Mouse (Mus musculus) C2C12 (cell line): ENCODE data around the gene Slc10a4. TPM values are rescaled to one million over a fixed set of nuclear protein-coding genes. Genes with fewer than 3 reads are reported as not detected.
"Not testable (repeated sequence)": the region's sequence is repeated elsewhere in the genome, so short reads cannot be mapped to it uniquely, and the experiment has no call there.

Experiments
- H3K27me3 ChIP-seq: one replicate; pipeline ENCODE4 v1.6.1; 2011; ENCODE audit not compliant: control insufficient read depth, insufficient read depth, insufficient read length
- H3K36me3 ChIP-seq: one replicate; pipeline ENCODE4 v1.6.1; 2011; ENCODE audit not compliant: control insufficient read depth, insufficient read depth
- H3K4me3 ChIP-seq: one replicate; pipeline ENCODE4 v1.5.1; 2011; ENCODE audit warnings: mild to moderate bottlenecking, control low read depth; ENCODE audit not compliant: poor library complexity, insufficient read depth, severe bottlenecking
- H3K79me2 ChIP-seq: one replicate; pipeline ENCODE4 v1.6.1; 2011; ENCODE audit not compliant: control insufficient read depth, insufficient read depth
- H3K79me3 ChIP-seq: one replicate; pipeline ENCODE4 v1.6.1; 2011; ENCODE audit warnings: low read depth, control low read depth
- H3ac ChIP-seq: one replicate; pipeline ENCODE3; 2011; ENCODE audit warnings: low read depth; ENCODE audit not compliant: control insufficient read depth, insufficient read length
- CEBPB ChIP-seq: IDR thresholded peaks from one replicate; pipeline ENCODE4 v1.6.1; 2011; ENCODE audit warnings: low read depth, mild to moderate bottlenecking, control low read depth, moderate library complexity
- CTCF ChIP-seq: IDR thresholded peaks from one replicate; pipeline ENCODE4 v1.5.1; 2011; ENCODE audit not compliant: control insufficient read depth, insufficient read depth, insufficient read length
- FOSL1 ChIP-seq: IDR thresholded peaks from one replicate; pipeline ENCODE4 v1.8.0; 2011; ENCODE audit warnings: mild to moderate bottlenecking, low read length; ENCODE audit not compliant: poor library complexity, insufficient read depth, severe bottlenecking
- MAX ChIP-seq: IDR thresholded peaks from one replicate; pipeline ENCODE4 v1.6.1; 2011; ENCODE audit warnings: mild to moderate bottlenecking, control low read depth
- MYOD1 ChIP-seq: IDR thresholded peaks from one replicate; pipeline ENCODE4 v1.6.1; 2011; ENCODE audit warnings: low read depth; ENCODE audit not compliant: control insufficient read depth, insufficient read length
- MYOG ChIP-seq: IDR thresholded peaks from one replicate; pipeline ENCODE4 v1.6.1; 2011; ENCODE audit not compliant: control insufficient read depth, insufficient read length; ENCODE audit errors: extremely low read depth
- USF1 ChIP-seq: IDR thresholded peaks from one replicate; pipeline ENCODE4 v1.6.1; 2011; ENCODE audit warnings: low read depth, mild to moderate bottlenecking, control low read depth, moderate library complexity
- polyA plus RNA-seq: library from polyadenylated mRNA; unstranded; fragments of >200 nt; fragmentation: generic; extraction: Trizol; gene quantifications from one replicate; pipeline ENCODE4 v1.2.1, GENCODE M21; 2012; ENCODE audit warnings: missing spikeins

Gene Slc10a4
- polyA plus RNA-seq, 1 experiment: not detected

DNA sequence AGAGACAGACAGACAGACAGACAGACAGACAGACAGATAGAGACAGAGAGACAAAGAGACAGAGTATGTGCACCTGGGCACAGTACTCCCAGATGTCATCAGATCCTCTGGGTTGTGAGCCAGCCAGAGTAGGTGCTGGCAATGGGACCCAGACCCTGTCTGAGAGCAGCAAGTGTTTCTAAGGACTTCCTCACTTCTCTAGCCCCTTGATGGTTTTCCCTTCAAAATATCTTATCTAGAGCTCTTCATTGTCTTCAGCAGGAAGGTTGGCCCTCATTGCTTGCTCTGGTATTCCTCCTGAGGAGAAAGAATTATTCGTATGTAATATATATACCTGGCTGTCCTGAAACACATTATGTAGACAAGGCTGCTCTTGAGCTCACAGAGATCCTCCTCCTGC is 14.2 kb upstream of the Slc10a4 start:
- TF ChIP-seq MAX (no peak), MYOD1 (no peak), CEBPB (no peak), MYOG (no peak), USF1 (no peak), FOSL1 (no peak), CTCF (no peak)
- Histone ChIP-seq H3ac (no peak overlapping the region), H3K79me3 (no peaks in the 10 kb centered on the region), H3K36me3 (no peaks in the 10 kb centered on the region), H3K27me3 (no peaks in the 10 kb centered on the region), H3K79me2 (no peaks in the 10 kb centered on the region), H3K4me3 (no peak overlapping the region)

DNA sequence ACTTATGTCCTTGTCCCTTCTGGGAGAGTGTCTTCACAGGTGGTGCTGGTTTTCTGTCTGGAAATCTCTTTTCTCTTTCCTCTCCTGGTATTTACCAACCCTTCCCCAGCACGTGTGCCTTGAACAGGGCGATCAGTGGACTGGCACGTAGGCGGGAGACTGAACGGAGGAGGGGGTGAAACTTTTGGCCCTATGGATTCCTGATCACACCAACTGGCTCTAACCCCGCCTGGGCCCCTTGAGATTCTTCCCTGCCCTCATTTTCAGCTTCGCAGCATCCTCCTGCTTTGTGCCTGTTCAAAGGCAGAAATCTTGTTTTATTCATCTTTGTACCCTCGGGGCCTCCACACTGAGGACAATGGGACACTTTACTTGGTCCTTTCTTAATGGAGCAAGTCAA is 12.3 kb upstream of the Slc10a4 start:
- no peaks in the 10 kb centered on the region for H3K27me3 ChIP-seq
- H3K36me3 ChIP-seq: no peaks in the 10 kb centered on the region
- H3ac ChIP-seq: no peak overlapping the region
- H3K79me3 ChIP-seq: no peaks in the 10 kb centered on the region
- H3K79me2 ChIP-seq: no peaks in the 10 kb centered on the region
- TF ChIP-seq USF1 (no peak), MYOG (no peak), MYOD1 (no peak), CEBPB (no peak), MAX (no peak)
- no peak overlapping the region for H3K4me3 ChIP-seq

DNA sequence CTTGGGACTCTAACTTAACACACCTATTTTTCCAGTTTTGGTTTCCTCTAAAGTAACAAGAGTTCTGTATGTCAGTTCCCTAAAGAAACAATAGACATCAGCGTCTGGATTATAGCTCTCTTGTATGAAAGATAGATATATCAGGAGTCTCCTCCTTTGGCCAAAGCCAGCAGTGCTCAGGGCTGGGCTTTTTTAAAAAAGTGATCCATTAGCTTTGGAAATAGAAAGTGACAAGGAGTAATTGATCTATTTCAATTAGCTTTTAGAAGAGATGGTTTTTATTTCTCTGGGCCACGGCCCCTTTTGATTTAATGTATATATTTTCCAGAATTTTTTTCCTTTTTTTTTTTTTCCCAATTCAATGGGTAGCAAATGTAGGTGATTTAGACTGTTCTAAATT is 11.8 kb upstream of the Slc10a4 start:
- no peaks in the 10 kb centered on the region for H3K79me2 ChIP-seq
- no peaks in the 10 kb centered on the region for H3K36me3 ChIP-seq
- H3ac ChIP-seq: no peak overlapping the region
- H3K79me3 ChIP-seq: no peaks in the 10 kb centered on the region
- no peaks in the 10 kb centered on the region for H3K27me3 ChIP-seq
- TF ChIP-seq CTCF: no peak
- no peak for TF ChIP-seq CEBPB
- no peak for TF ChIP-seq USF1
- TF ChIP-seq MYOG: no peak
- TF ChIP-seq FOSL1: no peak
- TF ChIP-seq MAX: no peak
- TF ChIP-seq MYOD1: no peak
- no peak overlapping the region for H3K4me3 ChIP-seq

GRCm38 (mm10) chr5:72995379-72995778 is 11.3 kb upstream of the Slc10a4 start:
- Histone ChIP-seq H3K79me3 (no peaks in the 10 kb centered on the region), H3K36me3 (no peaks in the 10 kb centered on the region), H3K27me3 (no peaks in the 10 kb centered on the region), H3K4me3 (no peak overlapping the region), H3ac (no peak overlapping the region), H3K79me2 (no peaks in the 10 kb centered on the region)
- TF ChIP-seq MYOG (no peak), MAX (no peak), FOSL1 (no peak), USF1 (no peak), CTCF (no peak)

DNA sequence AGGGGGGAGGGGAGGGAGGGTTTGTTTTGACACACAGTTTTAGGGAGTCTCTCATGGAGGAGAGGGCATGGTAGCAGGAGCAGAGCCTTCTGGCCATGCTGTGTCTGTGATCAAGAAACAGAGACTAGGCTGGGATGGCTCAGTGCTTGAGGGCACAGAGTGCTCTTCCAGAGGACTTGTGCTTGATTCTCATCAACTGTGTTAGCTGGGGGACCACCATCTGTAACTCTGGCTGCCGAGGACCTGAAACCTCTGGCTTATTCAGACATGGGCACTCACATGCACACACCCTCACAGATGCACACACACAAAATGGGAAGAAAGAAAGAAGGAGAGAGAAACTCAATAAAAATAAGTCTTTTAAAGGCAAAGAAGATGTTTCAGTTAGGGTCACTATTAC is 8.1 kb upstream of the Slc10a4 start:
- H3K27me3 ChIP-seq, H3K4me3 ChIP-seq, H3K79me2 ChIP-seq, H3K79me3 ChIP-seq, H3ac ChIP-seq, H3K36me3 ChIP-seq: not testable (repeated sequence)

- no peaks in the 10 kb centered on the region for H3K79me3 ChIP-seq
- no peak overlapping the region for H3ac ChIP-seq
- H3K36me3 ChIP-seq: no peaks in the 10 kb centered on the region
- no peak for TF ChIP-seq FOSL1
- no peak for TF ChIP-seq MAX
- TF ChIP-seq CEBPB: no peak
- TF ChIP-seq MYOG: no peak
- no peak for TF ChIP-seq CTCF
- H3K79me2 ChIP-seq: no peaks in the 10 kb centered on the region
- H3K4me3 ChIP-seq: no peak overlapping the region
- H3K27me3 ChIP-seq: peaks cover 10% of the 10 kb centered on the region
Observed at GRCm38 (mm10) chr5:73004046-73004445, 2.6 kb upstream of the Slc10a4 start.
